Mouse (Mus musculus): ENCODE measurements around the gene Kctd18. TPM values are rescaled to one million over a fixed set of nuclear protein-coding genes. Genes with fewer than 3 reads are reported as not detected.
A peak's percentile ranks its signal among the peaks of the same experiment; 100 is the strongest.
"Not testable (repeated sequence)": the region's sequence is repeated elsewhere in the genome, so short reads cannot be mapped to it uniquely, and the experiment has no call there.

The Kctd18 gene
- polyA plus RNA-seq, 1 experiment from 2014 or later = 18.4 TPM

GRCm38 (mm10) chr1:58030156-58030871, 11.6 kb upstream of the Kctd18 start:
- Histone ChIP-seq H3K27me3 (ENCODE audit: insufficient read depth, low read length) (no peaks in the 10 kb centered on the region), H3K4me3 (ENCODE audit: low read depth, low read length) (peak overlapping the region; percentile 25), H3K9me3 (ENCODE audit: low read depth, low read length) (no peaks in the 10 kb centered on the region), H3K36me3 (ENCODE audit: insufficient read depth) (peaks cover 8% of the 10 kb centered on the region; the same call in 1 of the 2 replicates), H3K4me2 (peak overlapping the region; percentile 60), H3K4me1 (ENCODE audit: insufficient read depth) (peaks cover 7% of the 10 kb centered on the region), H3K9ac (0 out of 2 replicates have a peak overlapping the region, but pooled peaks have one; percentile 24), H3K27ac (ENCODE audit: low read depth) (peak overlapping the region; percentile 38; the same call in 1 of the 2 replicates)
- ATAC-seq (ENCODE audit: insufficient read depth) (peak; percentile 70), DNase-seq (peak; percentile 81)
- no peak for TF ChIP-seq CTCF (IDR thresholded peaks at IDR 0.05; ENCODE audit: low read depth)
- 21% methylated on average over 13 of the region's 13 CpGs for whole genome bisulfite sequencing

GRCm38 (mm10) chr1:58029636-58030117, 10.9 kb upstream of the Kctd18 start, which contains the start of gene Aox1:
Aox1 (plus strand) TSS chr1:58029931.
- 11% methylated on average over 12 of the region's 12 CpGs for WGBS
- TF ChIP-seq CTCF (IDR thresholded peaks at IDR 0.05; ENCODE audit: low read depth) = no peak
- H3K4me1 ChIP-seq (ENCODE audit: insufficient read depth) = peaks cover 7% of the 10 kb centered on the region
- peak within 1 kb of the TSS; percentile 60 for H3K4me2 ChIP-seq
- peak; percentile 68 for DNase-seq
- peak within 1 kb of the TSS; percentile 25 for H3K4me3 ChIP-seq (ENCODE audit: low read depth, low read length)
- peaks cover 12% of the 10 kb centered on the region; the same call in 1 of the 2 replicates for H3K36me3 ChIP-seq (ENCODE audit: insufficient read depth)
- peak within 1 kb of the TSS; percentile 38; the same call in 1 of the 2 replicates for H3K27ac ChIP-seq (ENCODE audit: low read depth)
- 0 out of 2 replicates have a peak within 1 kb of the TSS, but pooled peaks have one; percentile 24 for H3K9ac ChIP-seq
- H3K9me3 ChIP-seq (ENCODE audit: low read depth, low read length) = no peaks in the 10 kb centered on the region
- peak; percentile 75 for ATAC-seq (ENCODE audit: insufficient read depth)
- no peaks in the 10 kb centered on the region for H3K27me3 ChIP-seq (ENCODE audit: insufficient read depth, low read length)

GRCm38 (mm10) chr1:58027707-58028106, 9.0 kb upstream of the Kctd18 start:
- H3K36me3 ChIP-seq (ENCODE audit: insufficient read depth) = peaks cover 21% of the 10 kb centered on the region; the same call in 1 of the 2 replicates
- no peak overlapping the region for H3K4me3 ChIP-seq (ENCODE audit: low read depth, low read length)
- H3K9ac ChIP-seq = no peak overlapping the region
- ATAC-seq (ENCODE audit: insufficient read depth) (no peak), DNase-seq (no peak)
- TF ChIP-seq CTCF (IDR thresholded peaks at IDR 0.05; ENCODE audit: low read depth) = no peak
- H3K27ac ChIP-seq (ENCODE audit: low read depth) = no peak overlapping the region
- H3K9me3 ChIP-seq (ENCODE audit: low read depth, low read length) = no peaks in the 10 kb centered on the region
- no peak overlapping the region for H3K4me2 ChIP-seq
- WGBS = 56% methylated on average over 7 of the region's 7 CpGs
- no peaks in the 10 kb centered on the region for H3K27me3 ChIP-seq (ENCODE audit: insufficient read depth, low read length)
- peaks cover 7% of the 10 kb centered on the region for H3K4me1 ChIP-seq (ENCODE audit: insufficient read depth)

- H3K4me3 ChIP-seq (ENCODE audit: low read depth, low read length); H3K4me2 ChIP-seq; H3K4me1 ChIP-seq (ENCODE audit: insufficient read depth); H3K9me3 ChIP-seq (ENCODE audit: low read depth, low read length); H3K27me3 ChIP-seq (ENCODE audit: insufficient read depth, low read length); H3K9ac ChIP-seq; DNase-seq; H3K27ac ChIP-seq (ENCODE audit: low read depth); ATAC-seq (ENCODE audit: insufficient read depth): not testable (repeated sequence)
- WGBS = 93% methylated on average over 7 of the region's 7 CpGs
- peaks cover 49% of the 10 kb centered on the region for H3K36me3 ChIP-seq (ENCODE audit: insufficient read depth)
Measured at GRCm38 (mm10) chr1:58006388-58006787, 12.4 kb downstream of the Kctd18 start.

GRCm38 (mm10) chr1:57998146-57998545, 20.6 kb downstream of the Kctd18 start:
- Histone ChIP-seq H3K4me3 (ENCODE audit: low read depth, low read length) (no peak overlapping the region), H3K4me1 (ENCODE audit: insufficient read depth) (peaks cover 9% of the 10 kb centered on the region), H3K27ac (ENCODE audit: low read depth) (no peak overlapping the region), H3K9me3 (ENCODE audit: low read depth, low read length) (no peaks in the 10 kb centered on the region), H3K9ac (no peak overlapping the region), H3K27me3 (ENCODE audit: insufficient read depth, low read length) (no peaks in the 10 kb centered on the region), H3K4me2 (peak overlapping the region; percentile 74), H3K36me3 (ENCODE audit: insufficient read depth) (peaks cover 25% of the 10 kb centered on the region)
- whole genome bisulfite sequencing = 63% methylated on average over 3 of the region's 3 CpGs
- TF ChIP-seq CTCF (IDR thresholded peaks at IDR 0.05; ENCODE audit: low read depth) = no peak
- ATAC-seq (ENCODE audit: insufficient read depth) = no peak
- no peak for DNase-seq

- Histone ChIP-seq H3K27ac (ENCODE audit: low read depth) (peak overlapping the region; percentile 86), H3K36me3 (ENCODE audit: insufficient read depth) (peaks cover 11% of the 10 kb centered on the region), H3K4me1 (ENCODE audit: insufficient read depth) (peaks cover 9% of the 10 kb centered on the region), H3K4me3 (ENCODE audit: low read depth, low read length) (peak overlapping the region; percentile 85), H3K9me3 (ENCODE audit: low read depth, low read length) (no peaks in the 10 kb centered on the region), H3K27me3 (ENCODE audit: insufficient read depth, low read length) (no peaks in the 10 kb centered on the region), H3K9ac (peak overlapping the region; percentile 84), H3K4me2 (peak overlapping the region; percentile 74)
- WGBS = under 1% methylated on average over 29 of the region's 29 CpGs
- DNase-seq (no peak), ATAC-seq (ENCODE audit: insufficient read depth) (peak; percentile 70)
- TF ChIP-seq CTCF (IDR thresholded peaks at IDR 0.05; ENCODE audit: low read depth) = no peak
Measured at GRCm38 (mm10) chr1:57996133-57996615, 22.6 kb downstream of the Kctd18 start.

- peak within 1 kb of the TSS; percentile 85 for H3K4me3 ChIP-seq (ENCODE audit: low read depth, low read length)
- WGBS = 7% methylated on average over 30 of the region's 30 CpGs
- peak within 1 kb of the TSS; percentile 84 for H3K9ac ChIP-seq
- TF ChIP-seq CTCF (IDR thresholded peaks at IDR 0.05; ENCODE audit: low read depth) = no peak
- H3K4me2 ChIP-seq = peak within 1 kb of the TSS; percentile 74
- DNase-seq (peak; percentile 100), ATAC-seq (ENCODE audit: insufficient read depth) (peak; percentile 97)
- H3K4me1 ChIP-seq (ENCODE audit: insufficient read depth) = peaks cover 9% of the 10 kb centered on the region
- peak within 1 kb of the TSS; percentile 86 for H3K27ac ChIP-seq (ENCODE audit: low read depth)
- peaks cover 7% of the 10 kb centered on the region for H3K36me3 ChIP-seq (ENCODE audit: insufficient read depth)
- no peaks in the 10 kb centered on the region for H3K9me3 ChIP-seq (ENCODE audit: low read depth, low read length)
- no peaks in the 10 kb centered on the region for H3K27me3 ChIP-seq (ENCODE audit: insufficient read depth, low read length)
Measured at GRCm38 (mm10) chr1:57995432-57996132, 23.2 kb downstream of the Kctd18 start, which contains the start of gene Sgo2a. Sgo2a (plus strand) TSS chr1:57995971.
